Mouse (Mus musculus): ENCODE measurements at regions not wholly inside any gene's neighbourhood (a gene's known extent, or its start where the extent isn't known, plus 50 kb on each side); places are given as distances from the start of the nearest gene placed in this dataset.
A peak's percentile ranks its signal among the peaks of the same experiment; 100 is the strongest.

GRCm38 (mm10) chr4:92574586-92574985 is 383.0 kb upstream of the Gm12666 start:
- Histone ChIP-seq H3K9me3 (ENCODE audit: low read length) (no peaks in the 10 kb centered on the region), H3K9ac (replicated peaks; ENCODE audit: low read length) (no peak overlapping the region), H3K4me1 (ENCODE audit: insufficient read depth, low read length) (no peaks in the 10 kb centered on the region), H3K36me3 (ENCODE audit: insufficient read depth, low read length) (no peaks in the 10 kb centered on the region), H3K4me2 (ENCODE audit: low read depth, low read length) (no peak overlapping the region), H3K27me3 (ENCODE audit: insufficient read depth, low read length) (no peaks in the 10 kb centered on the region), H3K27ac (no peak overlapping the region), H3K4me3 (ENCODE audit: low read length) (no peak overlapping the region)
- 84% methylated on average over 2 of the region's 2 CpGs for WGBS
- no peak for TF ChIP-seq CTCF (IDR thresholded peaks at IDR 0.05; ENCODE audit: low read depth)
- DNase-seq (ENCODE audit: low spot score): no peak
- no peak for ATAC-seq

DNA sequence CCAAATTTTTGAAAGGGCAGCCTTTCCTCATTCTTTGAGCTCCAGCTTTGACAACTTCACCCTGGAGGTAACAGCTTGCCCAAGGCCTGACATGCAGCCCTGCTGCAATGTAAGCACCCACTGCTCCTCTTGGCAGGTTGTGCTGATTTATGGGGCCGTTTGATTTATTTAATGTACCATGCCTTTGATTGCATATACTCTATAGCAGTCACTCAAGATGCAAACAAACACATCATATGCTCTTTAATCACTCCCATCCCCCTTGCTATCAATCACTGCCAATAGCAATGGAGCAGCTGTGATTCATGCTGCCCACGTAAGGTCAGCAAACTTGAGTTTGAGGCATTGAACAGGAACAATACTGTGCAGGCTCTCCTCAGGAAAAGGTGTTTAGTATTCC is 373.8 kb upstream of the Gm12666 start:
- Histone ChIP-seq H3K9ac (replicated peaks; ENCODE audit: low read length) (no peak overlapping the region), H3K4me3 (ENCODE audit: low read length) (no peak overlapping the region), H3K9me3 (ENCODE audit: low read length) (no peaks in the 10 kb centered on the region), H3K4me1 (ENCODE audit: insufficient read depth, low read length) (no peaks in the 10 kb centered on the region), H3K27ac (no peak overlapping the region), H3K36me3 (ENCODE audit: insufficient read depth, low read length) (no peaks in the 10 kb centered on the region), H3K27me3 (ENCODE audit: insufficient read depth, low read length) (no peaks in the 10 kb centered on the region), H3K4me2 (ENCODE audit: low read depth, low read length) (no peak overlapping the region)
- no peak for TF ChIP-seq CTCF (IDR thresholded peaks at IDR 0.05; ENCODE audit: low read depth)
- no peak for DNase-seq (ENCODE audit: low spot score)
- ATAC-seq: no peak
- 38% methylated on average over 2 of the region's 2 CpGs for WGBS

GRCm38 (mm10) chr4:92555186-92555585 is 363.6 kb upstream of the Gm12666 start:
- TF ChIP-seq CTCF (IDR thresholded peaks at IDR 0.05; ENCODE audit: low read depth): no peak
- 66% methylated on average over 1 of the region's 1 CpGs for WGBS

DNA sequence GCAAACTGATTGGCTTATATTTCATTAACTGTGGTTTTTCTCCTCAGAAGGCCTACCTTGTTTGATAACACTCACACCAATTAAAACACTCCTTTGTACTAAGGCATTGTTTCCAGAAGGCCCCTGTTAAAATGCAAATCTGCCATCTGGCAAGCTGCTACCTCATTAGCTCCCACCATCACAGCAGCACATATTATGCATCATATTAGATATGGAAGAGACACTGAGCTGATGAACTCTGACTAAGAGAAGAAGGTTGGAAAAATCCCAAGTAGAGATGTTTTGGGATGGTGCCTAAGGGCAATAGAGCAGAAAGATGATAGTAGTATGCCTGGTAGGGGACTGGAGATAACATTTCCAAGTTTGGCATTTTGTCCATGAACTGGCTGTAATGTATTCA is 350.5 kb upstream of the Gm12666 start:
- peak; percentile 79 for DNase-seq (ENCODE audit: low spot score)
- ATAC-seq: peak; percentile 89
- Histone ChIP-seq H3K4me1 (ENCODE audit: insufficient read depth, low read length) (no peaks in the 10 kb centered on the region), H3K27ac (no peak overlapping the region), H3K27me3 (ENCODE audit: insufficient read depth, low read length) (no peaks in the 10 kb centered on the region), H3K4me3 (ENCODE audit: low read length) (no peak overlapping the region), H3K9ac (replicated peaks; ENCODE audit: low read length) (no peak overlapping the region), H3K36me3 (ENCODE audit: insufficient read depth, low read length) (no peaks in the 10 kb centered on the region), H3K4me2 (ENCODE audit: low read depth, low read length) (no peak overlapping the region), H3K9me3 (ENCODE audit: low read length) (no peaks in the 10 kb centered on the region)
- no peak for TF ChIP-seq CTCF (IDR thresholded peaks at IDR 0.05; ENCODE audit: low read depth)

More at GRCm38 (mm10) chr4:92555186-92555585, 363.6 kb upstream of the Gm12666 start:
- H3K4me3 ChIP-seq (ENCODE audit: low read length): no peak overlapping the region
- H3K27ac ChIP-seq: no peak overlapping the region
- no peak overlapping the region for H3K4me2 ChIP-seq (ENCODE audit: low read depth, low read length)
- H3K9me3 ChIP-seq (ENCODE audit: low read length): no peaks in the 10 kb centered on the region
- ATAC-seq (no peak), DNase-seq (ENCODE audit: low spot score) (no peak)
- no peaks in the 10 kb centered on the region for H3K27me3 ChIP-seq (ENCODE audit: insufficient read depth, low read length)
- no peaks in the 10 kb centered on the region for H3K36me3 ChIP-seq (ENCODE audit: insufficient read depth, low read length)
- no peak overlapping the region for H3K9ac ChIP-seq (replicated peaks; ENCODE audit: low read length)
- no peaks in the 10 kb centered on the region for H3K4me1 ChIP-seq (ENCODE audit: insufficient read depth, low read length)

- no peaks in the 10 kb centered on the region for H3K36me3 ChIP-seq (ENCODE audit: insufficient read depth, low read length)
- no peak for TF ChIP-seq CTCF (IDR thresholded peaks at IDR 0.05; ENCODE audit: low read depth)
- H3K4me2 ChIP-seq (ENCODE audit: low read depth, low read length): no peak overlapping the region
- no peaks in the 10 kb centered on the region for H3K4me1 ChIP-seq (ENCODE audit: insufficient read depth, low read length)
- no peak overlapping the region for H3K9ac ChIP-seq (replicated peaks; ENCODE audit: low read length)
- H3K27me3 ChIP-seq (ENCODE audit: insufficient read depth, low read length): no peaks in the 10 kb centered on the region
- 79% methylated on average over 9 of the region's 9 CpGs for WGBS
- no peak overlapping the region for H3K27ac ChIP-seq
- ATAC-seq (no peak), DNase-seq (ENCODE audit: low spot score) (peak; percentile 6)
- no peaks in the 10 kb centered on the region for H3K9me3 ChIP-seq (ENCODE audit: low read length)
- H3K4me3 ChIP-seq (ENCODE audit: low read length): no peak overlapping the region
These were observed 346.7 kb upstream of the Gm12666 start for GRCm38 (mm10) chr4:92538296-92538695.

DNA sequence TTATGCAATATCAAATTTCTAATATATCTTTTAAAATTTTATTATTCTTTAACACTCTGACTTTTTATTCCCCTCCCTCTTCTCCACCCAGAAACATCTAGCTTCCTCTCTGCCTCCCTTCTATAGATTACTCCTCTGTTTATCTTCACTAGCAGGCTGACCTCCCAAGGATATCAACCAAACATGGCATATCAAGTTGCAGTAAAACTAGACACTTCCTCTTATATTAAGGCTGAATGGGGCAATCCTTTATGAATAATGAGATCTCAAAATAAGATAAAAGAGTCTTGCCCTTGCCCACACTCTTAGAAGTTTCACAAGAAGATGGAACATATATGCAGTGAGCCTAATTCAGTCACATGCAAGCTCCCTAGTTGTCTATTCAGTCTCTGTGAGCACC is 310.5 kb upstream of the Gm12666 start:
- Histone ChIP-seq H3K36me3 (ENCODE audit: insufficient read depth, low read length) (no peaks in the 10 kb centered on the region), H3K27me3 (ENCODE audit: insufficient read depth, low read length) (no peaks in the 10 kb centered on the region), H3K9ac (replicated peaks; ENCODE audit: low read length) (no peak overlapping the region), H3K4me2 (ENCODE audit: low read depth, low read length) (no peak overlapping the region), H3K4me3 (ENCODE audit: low read length) (no peak overlapping the region), H3K9me3 (ENCODE audit: low read length) (no peaks in the 10 kb centered on the region), H3K27ac (no peak overlapping the region), H3K4me1 (ENCODE audit: insufficient read depth, low read length) (no peaks in the 10 kb centered on the region)
- TF ChIP-seq CTCF (IDR thresholded peaks at IDR 0.05; ENCODE audit: low read depth): no peak
- DNase-seq (ENCODE audit: low spot score) (no peak), ATAC-seq (no peak)

DNA sequence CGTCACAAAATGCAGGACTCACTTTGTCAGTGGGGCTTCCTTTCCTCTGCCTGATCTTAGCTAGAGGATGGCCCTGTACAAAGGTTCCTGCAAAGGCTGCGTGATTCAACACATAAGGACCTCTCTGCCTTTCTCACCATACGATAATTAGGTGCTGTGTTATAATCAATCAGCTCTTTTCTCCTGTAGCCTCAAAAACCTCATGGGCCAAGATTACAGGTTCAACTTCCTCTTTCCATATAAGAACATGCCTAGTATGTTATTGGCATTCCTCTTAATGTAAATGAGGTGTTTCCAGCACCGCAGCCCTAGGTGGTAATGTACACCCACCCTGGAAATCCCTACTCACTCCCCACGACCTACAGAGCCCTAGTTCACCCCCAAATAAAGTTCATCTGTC is 308.6 kb upstream of the Gm12666 start:
- Histone ChIP-seq H3K4me3 (ENCODE audit: low read length) (no peak overlapping the region), H3K4me2 (ENCODE audit: low read depth, low read length) (no peak overlapping the region), H3K36me3 (ENCODE audit: insufficient read depth, low read length) (no peaks in the 10 kb centered on the region), H3K4me1 (ENCODE audit: insufficient read depth, low read length) (no peaks in the 10 kb centered on the region), H3K9ac (replicated peaks; ENCODE audit: low read length) (no peak overlapping the region), H3K9me3 (ENCODE audit: low read length) (no peaks in the 10 kb centered on the region), H3K27ac (no peak overlapping the region), H3K27me3 (ENCODE audit: insufficient read depth, low read length) (no peaks in the 10 kb centered on the region)
- WGBS: 76% methylated on average over 5 of the region's 5 CpGs
- no peak for DNase-seq (ENCODE audit: low spot score)
- no peak for TF ChIP-seq CTCF (IDR thresholded peaks at IDR 0.05; ENCODE audit: low read depth)
- no peak for ATAC-seq
